8 mouse cellular contexts compared by ENCODE assay signal in genomic region chr10:4266041-4266930, GRCm38 (mm10). TPM values are rescaled to one million over a fixed set of nuclear protein-coding genes. Genes with fewer than 3 reads are reported as not detected.
DNase-seq lines count a peak whose midpoint lies in the region; ATAC-seq and TF ChIP-seq lines count a peak whose summit lies in the region.

TSS of gene Akap12 (plus strand) at chr10:4266380.

- H3K27ac ChIP-seq in cortical plate, adult 2 months (ENCODE audit: insufficient read depth, low read length) = no peak within 1 kb of the TSS
- H3K27ac ChIP-seq in intestine, embryonic 14.5 days (ENCODE audit: low read depth) = peak within 1 kb of the TSS; percentile 70
- H3K27ac ChIP-seq in limb, embryonic 14.5 days (replicated peaks; ENCODE audit: low read depth, low read length) = no peak within 1 kb of the TSS
- H3K27ac ChIP-seq in midbrain, postnatal 0 days (ENCODE audit: low read depth, low read length) = peak within 1 kb of the TSS; percentile 73

- H3K4me1 ChIP-seq in cortical plate, adult 2 months (ENCODE audit: control insufficient read depth, insufficient read depth, low read length) = peaks cover 2% of the 10 kb centered on the region; the same call in 1 of the 2 replicates
- peaks cover 23% of the 10 kb centered on the region for H3K4me1 ChIP-seq in intestine, embryonic 14.5 days (replicated peaks; ENCODE audit: control insufficient read depth, insufficient read depth, low read length)
- peaks cover 8% of the 10 kb centered on the region for H3K4me1 ChIP-seq in limb, embryonic 14.5 days (ENCODE audit: control insufficient read depth, insufficient read depth, low read length)
- peaks cover 9% of the 10 kb centered on the region; the same call in 1 of the 2 replicates for H3K4me1 ChIP-seq in midbrain, postnatal 0 days (ENCODE audit: insufficient read depth, low read length)

- H3K27me3 ChIP-seq in intestine, embryonic 14.5 days (replicated peaks; ENCODE audit: control insufficient read depth, insufficient read depth, low read length) = no peaks in the 10 kb centered on the region
- no peaks in the 10 kb centered on the region for H3K27me3 ChIP-seq in limb, embryonic 14.5 days (ENCODE audit: control insufficient read depth, insufficient read depth, low read length)
- H3K27me3 ChIP-seq in midbrain, postnatal 0 days (ENCODE audit: insufficient read depth, low read length) = no peaks in the 10 kb centered on the region

- peak; percentile 38 for DNase-seq in ovary, postnatal 10 days (ENCODE audit: low spot score)
- no peak for DNase-seq in ovary, adult 18-20 months (ENCODE audit: low spot score)
- DNase-seq in gonadal fat pad, adult 2 months (ENCODE audit: low read depth) = no peak
- DNase-seq in intestine, embryonic 14.5 days (ENCODE audit: low spot score) = peak; percentile 82
- DNase-seq in limb, embryonic 14.5 days (ENCODE audit: low spot score) = peak; percentile 10
- peak; percentile 57 for DNase-seq in midbrain, postnatal 0 days (ENCODE audit: low spot score)
- peak; percentile 23 for DNase-seq in telencephalon, adult 2 months (ENCODE audit: low read depth, low spot score)

- no peak for TF ChIP-seq CTCF in cortical plate, adult 2 months (IDR thresholded peaks at IDR 0.05; ENCODE audit: extremely low read depth, insufficient read depth, low read length)
- TF ChIP-seq CTCF in midbrain, postnatal 0 days (IDR thresholded peaks at IDR 0.05) = no peak

- H3K9ac ChIP-seq in intestine, embryonic 14.5 days (ENCODE audit: low read length) = peak within 1 kb of the TSS; percentile 71
- H3K9ac ChIP-seq in limb, embryonic 14.5 days (ENCODE audit: low read depth, low read length, severe bottlenecking) = peak within 1 kb of the TSS; percentile 70
- peak within 1 kb of the TSS; percentile 70 for H3K9ac ChIP-seq in midbrain, postnatal 0 days (replicated peaks; ENCODE audit: low read length, poor library complexity, severe bottlenecking)

- peak; percentile 36; the same call in 1 of the 2 replicates for TF ChIP-seq POLR2A in cortical plate, adult 2 months (IDR thresholded peaks at IDR 0.05; ENCODE audit: extremely low read depth, insufficient read depth, low read length)
- TF ChIP-seq POLR2A in limb, embryonic 14.5 days (IDR thresholded peaks at IDR 0.05; ENCODE audit: borderline replicate concordance, extremely low read depth, insufficient read depth, insufficient read length) = no peak

- no peaks in the 10 kb centered on the region for H3K9me3 ChIP-seq in intestine, embryonic 14.5 days (ENCODE audit: control insufficient read depth, low read length)
- H3K9me3 ChIP-seq in limb, embryonic 14.5 days (ENCODE audit: control insufficient read depth, low read length) = no peaks in the 10 kb centered on the region
- no peaks in the 10 kb centered on the region for H3K9me3 ChIP-seq in midbrain, postnatal 0 days (ENCODE audit: low read length)

- H3K4me3 ChIP-seq in cortical plate, adult 2 months (ENCODE audit: insufficient read depth, low read length) = peak within 1 kb of the TSS; percentile 56
- H3K4me3 ChIP-seq in intestine, embryonic 14.5 days (ENCODE audit: low read depth, low read length) = peak within 1 kb of the TSS; percentile 70
- H3K4me3 ChIP-seq in limb, embryonic 14.5 days (replicated peaks; ENCODE audit: low read length) = peak within 1 kb of the TSS; percentile 67
- H3K4me3 ChIP-seq in midbrain, postnatal 0 days (ENCODE audit: low read depth, low read length) = peak within 1 kb of the TSS; percentile 81

- peak; percentile 75 for ATAC-seq in intestine, embryonic 14.5 days (replicated peaks; ENCODE audit: low FRiP score, low TSS enrichment, low read depth)
- ATAC-seq in limb, embryonic 14.5 days (ENCODE audit: low FRiP score, low read depth) = peak; percentile 66
- peak; percentile 76 for ATAC-seq in midbrain, postnatal 0 days (ENCODE audit: low FRiP score)

- WGBS in intestine, embryonic 14.5 days = under 1% methylated on average over 54 of the region's 54 CpGs
- 1% methylated on average over 46 of the region's 54 CpGs for WGBS in limb, embryonic 14.5 days
- WGBS in midbrain, postnatal 0 days = 2% methylated on average over 52 of the region's 54 CpGs

- peak within 1 kb of the TSS; percentile 89 for H3K4me2 ChIP-seq in intestine, embryonic 14.5 days (ENCODE audit: low read length)
- H3K4me2 ChIP-seq in limb, embryonic 14.5 days (replicated peaks; ENCODE audit: low read depth, low read length, severe bottlenecking) = peak within 1 kb of the TSS; percentile 86
- peak within 1 kb of the TSS; percentile 82 for H3K4me2 ChIP-seq in midbrain, postnatal 0 days (ENCODE audit: low read depth, low read length, poor library complexity, severe bottlenecking)

- no peaks in the 10 kb centered on the region for H3K36me3 ChIP-seq in intestine, embryonic 14.5 days (ENCODE audit: control insufficient read depth, insufficient read depth, low read length)
- no peaks in the 10 kb centered on the region for H3K36me3 ChIP-seq in limb, embryonic 14.5 days (ENCODE audit: control insufficient read depth, insufficient read depth, low read length)
- no peaks in the 10 kb centered on the region for H3K36me3 ChIP-seq in midbrain, postnatal 0 days (ENCODE audit: insufficient read depth, low read length)

RNA-seq across cellular contexts. Expression of gene Akap12, which starts in this region (rescaled TPM):
- polyA plus RNA-seq in cortical plate, adult 2 months (2012; rRNA removed) = 11.2 and 11.8 TPM in 2 replicates
- 22.1 and 23.6 TPM in 2 replicates for polyA plus RNA-seq in gonadal fat pad, adult 2 months (2012; rRNA removed)
- 50.9 and 55.2 TPM in 2 replicates for polyA plus RNA-seq in intestine, embryonic 14.5 days (2014; fragmentation: Nextera tagmentation; extraction: Ambion mirVana)
- polyA plus RNA-seq in limb, embryonic 14.5 days (2012; rRNA removed) = 25.4 and 41.0 TPM in 2 replicates
- 41.0 and 42.2 TPM in 2 replicates for polyA plus RNA-seq in limb, embryonic 14.5 days (2014; fragmentation: Nextera tagmentation; extraction: Ambion mirVana)
- total RNA-seq in midbrain, postnatal 0 days (2014; rRNA removed) = 49.6 and 52.7 TPM in 2 replicates
- polyA plus RNA-seq in midbrain, postnatal 0 days (2015; fragmentation: Nextera tagmentation; extraction: Ambion mirVana) = 33.7 and 36.8 TPM in 2 replicates

Comparison
In these comparisons a context has a peak if more than half of its experiments do, and no peak if none do; other contexts are left out.
1. DNase-seq: peak in ovary, postnatal 10 days (single experiment), intestine, embryonic 14.5 days (single experiment), limb, embryonic 14.5 days (single experiment), midbrain, postnatal 0 days (single experiment) and telencephalon, adult 2 months (single experiment); none in ovary, adult 18-20 months (single experiment) and gonadal fat pad, adult 2 months (single experiment).
2. H3K27ac ChIP-seq: peak in intestine, embryonic 14.5 days (single experiment) and midbrain, postnatal 0 days (single experiment); none in cortical plate, adult 2 months (single experiment) and limb, embryonic 14.5 days (single experiment).
3. Peak in every context shown above with its lines, with median percentiles within 50 percentile points of each other: H3K4me3 ChIP-seq, ATAC-seq, H3K4me2 ChIP-seq and H3K9ac ChIP-seq.